Mouse (Mus musculus) bone marrow, adult 2 months (tissue): ENCODE measurements around the gene Ispd. TPM values are rescaled to one million over a fixed set of nuclear protein-coding genes. Genes with fewer than 3 reads are reported as not detected.

Experiments
- H3K27ac ChIP-seq: fragments of 200-500 bp; 2 replicates; pipeline ENCODE4 v1.5.1; 2012; ENCODE audit warnings: low read depth, mild to moderate bottlenecking, control low read depth, inconsistent platforms, low read length; ENCODE audit not compliant: control insufficient read depth, poor library complexity, insufficient read depth
- H3K4me1 ChIP-seq: fragments of 200-500 bp; 2 replicates; pipeline ENCODE4 v1.6.1; 2011; ENCODE audit warnings: low read length; ENCODE audit not compliant: control insufficient read depth, insufficient read depth
- H3K4me3 ChIP-seq: fragments of 200-500 bp; replicated peaks from 2 replicates; pipeline ENCODE3; 2011; ENCODE audit warnings: mild to moderate bottlenecking, low read depth, low read length, control low read depth; ENCODE audit not compliant: control insufficient read depth
- CTCF ChIP-seq: fragments of 200-500 bp; IDR thresholded peaks from 2 replicates; pipeline ENCODE4 v1.5.1; 2011; ENCODE audit warnings: low read length, control low read depth; ENCODE audit not compliant: control insufficient read depth, insufficient read depth
- POLR2A ChIP-seq: fragments of 200-500 bp; IDR thresholded peaks from 2 replicates; pipeline ENCODE4 v1.6.1; 2011; ENCODE audit warnings: low read depth, mild to moderate bottlenecking, control low read depth, low read length, borderline replicate concordance; ENCODE audit not compliant: control insufficient read depth
- WGBS: fragments of 180-500 bp; shearing (Covaris S2); methylation state at CpG from one replicate; pipeline ENCODE4 v1.1.7; 2018; 5-methylcytosine and 5-hydroxymethylcytosine counted together
- polyA plus RNA-seq: library from polyadenylated mRNA; stranded (reverse); fragments of >200 nt; gene quantifications from 2 replicates; pipeline ENCODE4 v1.2.4, GENCODE M21; 2011; ENCODE audit warnings: low replicate concordance; ENCODE audit not compliant: missing spikeins, insufficient read depth, insufficient read length

Ispd gene
- polyA plus RNA-seq, 1 experiment = 0.75 TPM

- TF ChIP-seq POLR2A (no peak), CTCF (no peak)
- Histone ChIP-seq H3K4me1 (no peaks in the 10 kb centered on the region), H3K4me3 (no peak overlapping the region), H3K27ac (no peak overlapping the region)
- 67% methylated on average over 6 of the region's 6 CpGs for WGBS
These were observed 96.3 kb downstream of the Ispd start for GRCm38 (mm10) chr12:36477501-36477900.

GRCm38 (mm10) chr12:36477926-36478325 is 96.7 kb downstream of the Ispd start:
- no peak overlapping the region for H3K4me3 ChIP-seq
- H3K4me1 ChIP-seq = no peaks in the 10 kb centered on the region
- H3K27ac ChIP-seq = no peak overlapping the region
- 76% methylated on average over 3 of the region's 3 CpGs for WGBS
- no peak for TF ChIP-seq CTCF

- no peak overlapping the region for H3K27ac ChIP-seq
- TF ChIP-seq CTCF = no peak
- TF ChIP-seq POLR2A = no peak
- no peak overlapping the region for H3K4me3 ChIP-seq
- H3K4me1 ChIP-seq = no peaks in the 10 kb centered on the region
- 89% methylated on average over 3 of the region's 3 CpGs for WGBS
These were observed 100.5 kb downstream of the Ispd start for GRCm38 (mm10) chr12:36481742-36482141.

GRCm38 (mm10) chr12:36483346-36483745 is 102.1 kb downstream of the Ispd start:
- Histone ChIP-seq H3K4me1 (no peaks in the 10 kb centered on the region), H3K27ac (no peak overlapping the region), H3K4me3 (no peak overlapping the region)
- 58% methylated on average over 2 of the region's 2 CpGs for whole genome bisulfite sequencing
- TF ChIP-seq CTCF = no peak
- no peak for TF ChIP-seq POLR2A

- no peak overlapping the region for H3K27ac ChIP-seq
- no peak for TF ChIP-seq CTCF
- TF ChIP-seq POLR2A = no peak
- no peak overlapping the region for H3K4me3 ChIP-seq
- WGBS = 79% methylated on average over 3 of the region's 3 CpGs
- no peaks in the 10 kb centered on the region for H3K4me1 ChIP-seq
These were observed 116.3 kb downstream of the Ispd start for GRCm38 (mm10) chr12:36497565-36497964.

GRCm38 (mm10) chr12:36507111-36507903 is 126.1 kb downstream of the Ispd start:
- Histone ChIP-seq H3K4me3 (no peak overlapping the region), H3K27ac (no peak overlapping the region), H3K4me1 (no peaks in the 10 kb centered on the region)
- 83% methylated on average over 7 of the region's 7 CpGs for WGBS
- TF ChIP-seq POLR2A (no peak), CTCF (no peak)

- 20% methylated on average over 10 of the region's 10 CpGs for WGBS
- no peaks in the 10 kb centered on the region for H3K4me1 ChIP-seq
- TF ChIP-seq POLR2A (no peak), CTCF (no peak)
- H3K27ac ChIP-seq = no peak overlapping the region
- H3K4me3 ChIP-seq = no peak overlapping the region
These were observed 128.8 kb downstream of the Ispd start for GRCm38 (mm10) chr12:36509954-36510642.

GRCm38 (mm10) chr12:36521774-36522173 is 140.5 kb downstream of the Ispd start:
- TF ChIP-seq POLR2A (no peak), CTCF (no peak)
- WGBS = 20% methylated on average over 2 of the region's 2 CpGs
- Histone ChIP-seq H3K4me3 (no peak overlapping the region), H3K4me1 (no peaks in the 10 kb centered on the region), H3K27ac (no peak overlapping the region)

- TF ChIP-seq CTCF (no peak), POLR2A (no peak)
These were observed 142.3 kb downstream of the Ispd start for GRCm38 (mm10) chr12:36523515-36523914.

More at GRCm38 (mm10) chr12:36523515-36523914, 142.3 kb downstream of the Ispd start:
- Histone ChIP-seq H3K4me3 (no peak overlapping the region), H3K27ac (no peak overlapping the region), H3K4me1 (no peaks in the 10 kb centered on the region)
- 81% methylated on average over 2 of the region's 2 CpGs for WGBS
